Mouse (Mus musculus) olfactory bulb, adult 2 months (tissue): ENCODE results near the gene Diaph3. TPM values are rescaled to one million over a fixed set of nuclear protein-coding genes. Genes with fewer than 3 reads are reported as not detected.
A peak's percentile ranks its signal among the peaks of the same experiment; 100 is the strongest.

Source experiments
- H3K27ac ChIP-seq: fragments of 200-500 bp; 2 replicates; pipeline ENCODE4 v1.5.1; 2012; ENCODE audit warnings: low read depth, low read length; ENCODE audit not compliant: insufficient read depth
- H3K4me1 ChIP-seq: fragments of 200-500 bp; 2 replicates; pipeline ENCODE4 v1.6.1; 2012; ENCODE audit warnings: low read length; ENCODE audit not compliant: control insufficient read depth, insufficient read depth
- H3K4me3 ChIP-seq: fragments of 200-500 bp; 2 replicates; pipeline ENCODE4 v1.5.1; 2012; ENCODE audit warnings: mild to moderate bottlenecking, low read depth, low read length, moderate library complexity; ENCODE audit not compliant: insufficient read depth
- CTCF ChIP-seq: fragments of 200-500 bp; IDR thresholded peaks from 2 replicates; pipeline ENCODE4 v1.5.1; 2012; ENCODE audit warnings: low read depth, mild to moderate bottlenecking, low read length, moderate library complexity; ENCODE audit not compliant: insufficient read depth
- POLR2A ChIP-seq: fragments of 200-500 bp; IDR thresholded peaks from 2 replicates; pipeline ENCODE4 v1.6.1; 2012; ENCODE audit warnings: mild to moderate bottlenecking, low read depth, low read length, moderate library complexity; ENCODE audit not compliant: insufficient read depth
- WGBS: fragments of 180-500 bp; shearing (Covaris S2); methylation state at CpG from one replicate; pipeline ENCODE4 v1.1.7; 2018; 5-methylcytosine and 5-hydroxymethylcytosine counted together
- polyA plus RNA-seq: library from polyadenylated mRNA; stranded (reverse); fragments of >200 nt; gene quantifications from 2 replicates; pipeline ENCODE4 v1.2.4, GENCODE M21; 2012; ENCODE audit warnings: low replicate concordance; ENCODE audit not compliant: missing spikeins, insufficient read depth, insufficient read length

The Diaph3 gene
- polyA plus RNA-seq, 1 experiment = not detected

- no peak for TF ChIP-seq POLR2A
- TF ChIP-seq CTCF = no peak
- H3K4me1 ChIP-seq = no peaks in the 10 kb centered on the region
- H3K4me3 ChIP-seq = no peak overlapping the region
- WGBS = 94% methylated on average over 14 of the region's 14 CpGs
- H3K27ac ChIP-seq = no peak overlapping the region
Observed at GRCm38 (mm10) chr14:86772176-86773150, 368.6 kb downstream of the Diaph3 start.

- no peaks in the 10 kb centered on the region for H3K4me1 ChIP-seq
- H3K4me3 ChIP-seq = no peak overlapping the region
- TF ChIP-seq POLR2A = no peak
- no peak for TF ChIP-seq CTCF
- no peak overlapping the region for H3K27ac ChIP-seq
- 80% methylated on average over 2 of the region's 2 CpGs for whole genome bisulfite sequencing
Observed at GRCm38 (mm10) chr14:86764286-86764685, 376.7 kb downstream of the Diaph3 start.

- Histone ChIP-seq H3K4me3 (no peak overlapping the region), H3K4me1 (no peaks in the 10 kb centered on the region; the same call in 1 of the 2 replicates), H3K27ac (no peak overlapping the region)
- WGBS = 73% methylated on average over 9 of the region's 9 CpGs
- TF ChIP-seq POLR2A (no peak), CTCF (no peak)
Observed at GRCm38 (mm10) chr14:86757604-86758520, 383.2 kb downstream of the Diaph3 start.

DNA sequence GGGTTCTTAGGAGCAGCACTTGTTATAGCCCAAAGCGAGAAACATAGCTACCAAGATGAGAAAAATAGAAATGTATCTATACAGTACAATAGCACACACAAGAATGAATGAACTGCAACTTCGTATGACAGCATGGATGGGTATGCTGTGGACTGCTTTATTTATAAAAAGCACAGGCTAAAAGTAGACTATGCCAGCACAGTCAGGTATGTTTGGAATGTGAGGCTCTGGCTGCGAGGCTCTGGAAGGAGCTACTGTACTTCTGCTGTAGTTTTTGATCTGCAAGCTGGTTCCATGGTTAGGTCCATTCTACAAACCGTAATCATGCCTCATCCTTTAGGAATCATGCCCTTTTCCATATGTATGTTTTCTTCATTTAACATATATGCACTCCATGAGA, 383.9 kb downstream of the Diaph3 start:
- 60% methylated on average over 4 of the region's 4 CpGs for WGBS
- H3K4me1 ChIP-seq = no peaks in the 10 kb centered on the region; the same call in 1 of the 2 replicates
- H3K27ac ChIP-seq = no peak overlapping the region
- TF ChIP-seq POLR2A = no peak
- TF ChIP-seq CTCF = no peak
- no peak overlapping the region for H3K4me3 ChIP-seq

- Histone ChIP-seq H3K4me1 (peaks cover 3% of the 10 kb centered on the region; the same call in 1 of the 2 replicates), H3K4me3 (no peak overlapping the region), H3K27ac (no peak overlapping the region)
- TF ChIP-seq CTCF (no peak), POLR2A (no peak)
- 68% methylated on average over 7 of the region's 7 CpGs for WGBS
Observed at GRCm38 (mm10) chr14:86750351-86750750, 390.7 kb downstream of the Diaph3 start.

- no peak overlapping the region for H3K4me3 ChIP-seq
- peak overlapping the region; percentile 33; the same call in 1 of the 2 replicates for H3K27ac ChIP-seq
- WGBS = 48% methylated on average over 4 of the region's 4 CpGs
- TF ChIP-seq POLR2A (no peak), CTCF (no peak)
- H3K4me1 ChIP-seq = peaks cover 3% of the 10 kb centered on the region; the same call in 1 of the 2 replicates
Observed at GRCm38 (mm10) chr14:86749425-86749824, 391.6 kb downstream of the Diaph3 start.

GRCm38 (mm10) chr14:86748876-86749275, 392.2 kb downstream of the Diaph3 start:
- TF ChIP-seq CTCF = no peak
- no peak for TF ChIP-seq POLR2A
- peaks cover 3% of the 10 kb centered on the region; the same call in 1 of the 2 replicates for H3K4me1 ChIP-seq
- peak overlapping the region; percentile 23 for H3K27ac ChIP-seq
- H3K4me3 ChIP-seq = peak overlapping the region; percentile 4; the same call in 1 of the 2 replicates
- WGBS = 6% methylated on average over 7 of the region's 7 CpGs

GRCm38 (mm10) chr14:86744523-86744922, 396.5 kb downstream of the Diaph3 start:
- H3K27ac ChIP-seq = no peak overlapping the region
- TF ChIP-seq CTCF (no peak), POLR2A (no peak)
- peaks cover 3% of the 10 kb centered on the region; the same call in 1 of the 2 replicates for H3K4me1 ChIP-seq
- no peak overlapping the region for H3K4me3 ChIP-seq
- WGBS = 93% methylated on average over 6 of the region's 6 CpGs
